Mouse (Mus musculus): ENCODE measurements around the gene Ankdd1b.

Ankdd1b gene

GRCm38 (mm10) chr13:96407040-96407439, 64.0 kb downstream of the Ankdd1b start:
- no peak for DNase-seq (ENCODE audit: low spot score in 2 of 2)

- no peak for DNase-seq (ENCODE audit: low spot score in 2 of 2)
Measured at GRCm38 (mm10) chr13:96405518-96405917, 65.5 kb downstream of the Ankdd1b start.

GRCm38 (mm10) chr13:96401251-96401650, 69.7 kb downstream of the Ankdd1b start:
- DNase-seq (ENCODE audit: low spot score in 2 of 2) = no peak

GRCm38 (mm10) chr13:96389301-96389700, 81.7 kb downstream of the Ankdd1b start:
- no peak for DNase-seq (ENCODE audit: low spot score in 2 of 2)

GRCm38 (mm10) chr13:96388042-96388888, 82.7 kb downstream of the Ankdd1b start, which contains the start of gene Poc5:
Gene Poc5, plus strand, starts transcription at chr13:96388294.
- peak; percentile 98 to 99 for DNase-seq (ENCODE audit: low spot score in 2 of 2)

- DNase-seq (ENCODE audit: low spot score in 2 of 2) = no peak
Measured at GRCm38 (mm10) chr13:96377883-96378282, 93.1 kb downstream of the Ankdd1b start.

- no peak for DNase-seq (ENCODE audit: low spot score in 2 of 2)
Measured at GRCm38 (mm10) chr13:96376871-96377270, 94.1 kb downstream of the Ankdd1b start.

GRCm38 (mm10) chr13:96375519-96375918, 95.5 kb downstream of the Ankdd1b start:
- no peak for DNase-seq (ENCODE audit: low spot score in 2 of 2)

Data from right cerebral cortex, postnatal 36 days (tissue).